Mouse (Mus musculus): ENCODE results near the gene Hook2. TPM values are rescaled to one million over a fixed set of nuclear protein-coding genes. Genes with fewer than 3 reads are reported as not detected.

The Hook2 gene
- polyA plus RNA-seq, 1 experiment from 2014 or later = 12.2 TPM

DNA sequence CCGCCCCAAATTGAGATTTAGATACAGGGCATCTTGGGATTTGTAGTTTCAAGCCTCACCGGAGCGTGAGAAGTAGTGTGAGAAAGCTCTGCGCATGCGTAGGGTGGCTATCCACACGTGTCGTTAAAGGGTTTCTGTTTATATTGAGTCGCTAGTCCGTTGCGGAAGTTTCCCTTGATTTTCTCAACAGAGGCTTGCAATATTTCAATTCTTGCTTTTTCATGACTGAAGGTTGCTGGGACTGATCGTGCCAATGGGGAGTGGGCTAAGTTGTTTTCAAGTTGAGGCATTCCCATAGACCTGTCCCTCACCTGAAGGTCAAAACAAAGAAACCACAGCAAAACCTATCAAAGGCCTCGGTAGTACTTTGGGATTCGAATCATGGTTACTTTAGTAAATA, 44.4 kb downstream of the Hook2 start:
- H3K4me3 ChIP-seq (ENCODE audit: low read depth, low read length) = peak overlapping the region; percentile 72
- peaks cover 32% of the 10 kb centered on the region for H3K36me3 ChIP-seq (replicated peaks; ENCODE audit: insufficient read depth, low read length)
- H3K9ac ChIP-seq (replicated peaks) = peak overlapping the region; percentile 78
- peak overlapping the region; percentile 90 for H3K27ac ChIP-seq (ENCODE audit: low read depth)
- WGBS (ENCODE audit: insufficient replicate concordance) = under 1% methylated on average over 13 of the region's 13 CpGs
- H3K4me1 ChIP-seq (ENCODE audit: insufficient read depth) = peaks cover 38% of the 10 kb centered on the region
- peak; percentile 85 for DNase-seq
- ATAC-seq = no peak
- H3K27me3 ChIP-seq (ENCODE audit: insufficient read depth, low read length) = no peaks in the 10 kb centered on the region
- H3K4me2 ChIP-seq (ENCODE audit: low read depth, low read length) = peak overlapping the region; percentile 92
- H3K9me3 ChIP-seq (ENCODE audit: low read length) = no peaks in the 10 kb centered on the region
- TF ChIP-seq EP300 (IDR thresholded peaks at IDR 0.05; ENCODE audit: low read depth) (no peak), CTCF (IDR thresholded peaks at IDR 0.05; ENCODE audit: low read depth) (no peak)

DNA sequence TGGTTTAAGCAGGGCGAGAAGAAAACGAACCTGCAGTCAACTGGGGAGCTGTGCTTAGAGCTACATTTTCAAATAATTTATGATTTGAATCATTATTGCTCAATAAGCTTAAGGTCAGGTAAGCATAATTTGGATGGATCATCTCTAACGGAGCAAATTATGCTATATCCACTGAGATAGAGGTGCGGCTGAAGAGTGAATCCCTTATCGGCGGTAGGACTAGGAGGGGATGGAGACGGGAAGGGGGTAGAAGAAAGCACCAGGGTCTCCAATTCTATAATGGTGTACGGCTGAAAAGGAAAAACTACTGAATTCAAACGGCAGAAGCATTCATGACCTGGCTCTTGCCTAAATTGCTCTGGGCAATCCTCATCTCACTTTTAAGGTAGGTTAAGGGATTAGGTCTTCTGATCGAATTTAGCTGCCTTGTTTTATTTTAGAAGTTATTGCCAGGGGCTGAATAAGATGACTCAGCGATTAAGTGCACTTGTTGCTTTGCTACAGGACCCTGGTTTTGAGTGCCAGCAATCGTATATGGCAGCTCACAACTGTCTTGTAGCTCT, 44.8 kb downstream of the Hook2 start:
- Histone ChIP-seq H3K36me3 (replicated peaks; ENCODE audit: insufficient read depth, low read length) (peaks cover 28% of the 10 kb centered on the region), H3K27me3 (ENCODE audit: insufficient read depth, low read length) (no peaks in the 10 kb centered on the region), H3K9ac (replicated peaks) (peak overlapping the region; percentile 78), H3K9me3 (ENCODE audit: low read length) (no peaks in the 10 kb centered on the region), H3K4me1 (ENCODE audit: insufficient read depth) (peaks cover 38% of the 10 kb centered on the region), H3K4me2 (ENCODE audit: low read depth, low read length) (peak overlapping the region; percentile 92), H3K27ac (ENCODE audit: low read depth) (peak overlapping the region; percentile 90), H3K4me3 (ENCODE audit: low read depth, low read length) (peak overlapping the region; percentile 72)
- 5% methylated on average over 12 of the region's 12 CpGs for WGBS (ENCODE audit: insufficient replicate concordance)
- DNase-seq = no peak
- TF ChIP-seq CTCF (IDR thresholded peaks at IDR 0.05; ENCODE audit: low read depth) = no peak
- ATAC-seq = no peak

DNA sequence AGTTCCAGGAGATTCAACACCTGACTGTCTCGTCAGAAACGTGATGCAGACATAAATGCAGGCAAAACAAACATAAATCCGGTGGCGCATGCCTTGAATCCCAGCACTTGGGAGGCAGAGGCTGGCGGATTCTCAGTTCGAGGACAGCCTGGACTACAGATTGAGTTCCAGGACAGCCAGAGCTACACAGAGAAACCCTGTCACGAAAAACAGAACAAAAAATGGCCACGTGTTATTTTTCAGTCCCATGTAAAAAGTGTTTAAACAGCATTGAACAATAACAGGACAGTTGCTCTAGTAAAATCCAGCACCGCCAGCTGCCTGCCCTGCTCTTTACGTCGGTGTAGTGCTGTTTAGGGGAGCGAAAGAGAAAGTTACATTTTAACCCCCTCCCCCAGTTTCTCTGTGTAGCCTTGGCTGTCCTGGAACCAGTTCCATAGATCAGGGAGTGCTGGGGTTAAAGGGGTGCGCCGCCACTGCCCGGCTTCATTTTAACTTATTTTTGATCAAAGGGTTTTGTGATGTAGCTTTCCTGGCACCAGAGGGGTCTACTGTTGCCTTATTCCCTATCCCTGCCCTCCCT, 45.4 kb downstream of the Hook2 start:
- peak; percentile 42 for DNase-seq
- peak; percentile 15 for ATAC-seq
- H3K4me3 ChIP-seq (ENCODE audit: low read depth, low read length) = peak overlapping the region; percentile 72
- H3K9ac ChIP-seq (replicated peaks) = peak overlapping the region; percentile 78
- peaks cover 28% of the 10 kb centered on the region for H3K36me3 ChIP-seq (replicated peaks; ENCODE audit: insufficient read depth, low read length)
- TF ChIP-seq EP300 (IDR thresholded peaks at IDR 0.05; ENCODE audit: low read depth) (no peak), CTCF (IDR thresholded peaks at IDR 0.05; ENCODE audit: low read depth) (no peak)
- no peaks in the 10 kb centered on the region for H3K27me3 ChIP-seq (ENCODE audit: insufficient read depth, low read length)
- peak overlapping the region; percentile 92 for H3K4me2 ChIP-seq (ENCODE audit: low read depth, low read length)
- no peaks in the 10 kb centered on the region for H3K9me3 ChIP-seq (ENCODE audit: low read length)
- peak overlapping the region; percentile 90 for H3K27ac ChIP-seq (ENCODE audit: low read depth)
- WGBS (ENCODE audit: insufficient replicate concordance) = 2% methylated on average over 15 of the region's 15 CpGs
- peaks cover 38% of the 10 kb centered on the region for H3K4me1 ChIP-seq (ENCODE audit: insufficient read depth)

DNA sequence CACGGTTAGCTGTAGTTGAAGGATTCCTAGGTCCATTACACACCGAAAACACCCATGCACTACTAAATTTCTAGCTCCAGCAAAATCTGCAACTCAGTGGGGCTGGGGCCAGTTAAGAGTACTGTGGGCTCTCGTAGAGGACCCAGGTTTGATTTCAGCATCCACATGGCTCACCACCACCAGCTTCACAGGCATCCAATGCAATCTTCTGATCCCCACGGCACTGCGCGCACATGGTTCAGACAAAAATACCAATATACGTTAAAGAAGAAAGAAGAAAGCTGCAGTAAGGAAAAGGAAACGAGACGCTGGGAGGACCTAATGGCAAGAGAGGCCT, 45.9 kb downstream of the Hook2 start:
- Histone ChIP-seq H3K4me2 (ENCODE audit: low read depth, low read length) (peak overlapping the region; percentile 92), H3K36me3 (replicated peaks; ENCODE audit: insufficient read depth, low read length) (peaks cover 29% of the 10 kb centered on the region), H3K27me3 (ENCODE audit: insufficient read depth, low read length) (no peaks in the 10 kb centered on the region), H3K4me3 (ENCODE audit: low read depth, low read length) (peak overlapping the region; percentile 72), H3K9ac (replicated peaks) (peak overlapping the region; percentile 78), H3K9me3 (ENCODE audit: low read length) (no peaks in the 10 kb centered on the region), H3K27ac (ENCODE audit: low read depth) (peak overlapping the region; percentile 90), H3K4me1 (ENCODE audit: insufficient read depth) (peaks cover 38% of the 10 kb centered on the region)
- ATAC-seq (peak; percentile 10), DNase-seq (no peak)
- TF ChIP-seq CTCF (IDR thresholded peaks at IDR 0.05; ENCODE audit: low read depth) (no peak), EP300 (IDR thresholded peaks at IDR 0.05; ENCODE audit: low read depth) (no peak)
- under 1% methylated on average over 9 of the region's 9 CpGs for WGBS (ENCODE audit: insufficient replicate concordance)

DNA sequence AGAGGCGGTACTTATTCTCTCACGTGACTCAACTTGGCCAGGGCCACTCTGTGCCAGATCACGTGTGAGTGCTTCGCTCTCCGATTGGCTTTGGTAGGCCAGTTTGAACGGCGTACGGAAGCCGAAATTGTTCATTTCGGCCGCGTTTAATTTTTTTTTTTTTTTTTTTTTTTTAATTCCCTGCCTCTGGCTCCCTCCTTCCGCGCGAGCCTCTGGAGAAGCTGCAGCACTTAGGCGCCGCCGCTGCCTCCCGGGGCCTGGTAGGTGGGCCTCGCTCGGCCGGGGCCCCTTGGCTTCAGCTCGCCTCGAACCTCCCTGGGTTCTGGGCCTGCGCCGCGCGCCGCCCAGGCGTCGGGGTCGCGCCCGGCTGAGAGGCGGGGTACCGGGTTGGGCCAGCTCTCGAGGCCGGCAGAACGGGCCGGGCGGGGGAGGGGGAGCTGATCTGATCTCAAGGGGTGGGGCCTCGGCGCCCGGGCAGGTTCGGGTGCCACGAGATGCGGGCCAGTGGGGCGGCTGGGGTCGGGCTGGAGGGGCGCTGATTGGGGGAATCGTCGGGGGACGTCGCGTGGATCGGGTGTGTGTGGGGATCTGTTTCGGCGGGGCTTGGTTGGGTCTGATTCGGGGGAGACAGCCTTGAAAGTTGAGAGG, 46.4 kb downstream of the Hook2 start, which contains the start of gene Tnpo2:
Tnpo2 (plus strand) TSS at position 198 of the 648 bp plus-strand sequence.
- peak; percentile 89 for ATAC-seq
- H3K9ac ChIP-seq (replicated peaks) = peak within 1 kb of the TSS; percentile 78
- no peaks in the 10 kb centered on the region for H3K9me3 ChIP-seq (ENCODE audit: low read length)
- peak within 1 kb of the TSS; percentile 95 for H3K27ac ChIP-seq (ENCODE audit: low read depth)
- DNase-seq = peak; percentile 90
- peaks cover 29% of the 10 kb centered on the region for H3K36me3 ChIP-seq (replicated peaks; ENCODE audit: insufficient read depth, low read length)
- H3K4me2 ChIP-seq (ENCODE audit: low read depth, low read length) = peak within 1 kb of the TSS; percentile 92
- H3K27me3 ChIP-seq (ENCODE audit: insufficient read depth, low read length) = no peaks in the 10 kb centered on the region
- H3K4me1 ChIP-seq (ENCODE audit: insufficient read depth) = peaks cover 38% of the 10 kb centered on the region
- TF ChIP-seq CTCF (IDR thresholded peaks at IDR 0.05; ENCODE audit: low read depth) (no peak), EP300 (IDR thresholded peaks at IDR 0.05; ENCODE audit: low read depth) (peak; percentile 60; the same call in 1 of the 2 replicates)
- WGBS (ENCODE audit: insufficient replicate concordance) = under 1% methylated on average over 58 of the region's 59 CpGs
- peak within 1 kb of the TSS; percentile 72 for H3K4me3 ChIP-seq (ENCODE audit: low read depth, low read length)

DNA sequence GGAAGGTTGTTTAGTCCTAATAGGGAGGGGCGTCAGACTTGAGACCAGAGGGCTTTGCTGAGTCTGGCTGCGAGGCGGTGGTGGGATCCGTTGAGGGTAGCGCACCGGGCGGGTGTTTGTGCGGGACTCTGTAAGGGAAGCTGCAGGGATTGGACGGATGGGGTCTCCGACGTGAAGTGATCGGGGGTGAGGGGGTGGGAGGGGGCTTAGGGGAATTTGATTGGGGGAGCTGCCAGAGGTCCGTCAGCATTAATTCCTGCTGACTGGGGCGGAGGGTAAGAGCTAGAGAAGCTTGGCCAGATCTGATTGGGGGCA, 46.9 kb downstream of the Hook2 start:
- WGBS (ENCODE audit: insufficient replicate concordance) = under 1% methylated on average over 14 of the region's 14 CpGs
- Histone ChIP-seq H3K9ac (replicated peaks) (peak overlapping the region; percentile 78), H3K9me3 (ENCODE audit: low read length) (no peaks in the 10 kb centered on the region), H3K4me3 (ENCODE audit: low read depth, low read length) (peak overlapping the region; percentile 72), H3K36me3 (replicated peaks; ENCODE audit: insufficient read depth, low read length) (peaks cover 25% of the 10 kb centered on the region), H3K27ac (ENCODE audit: low read depth) (peak overlapping the region; percentile 95), H3K4me2 (ENCODE audit: low read depth, low read length) (peak overlapping the region; percentile 92), H3K4me1 (ENCODE audit: insufficient read depth) (peaks cover 38% of the 10 kb centered on the region), H3K27me3 (ENCODE audit: insufficient read depth, low read length) (no peaks in the 10 kb centered on the region)
- TF ChIP-seq EP300 (IDR thresholded peaks at IDR 0.05; ENCODE audit: low read depth) (no peak), CTCF (IDR thresholded peaks at IDR 0.05; ENCODE audit: low read depth) (no peak)
- DNase-seq = peak; percentile 41
- peak; percentile 22 for ATAC-seq

Measured in liver, postnatal 0 days (tissue).